11 mouse cellular contexts compared by ENCODE assay signal in the genomic region with DNA sequence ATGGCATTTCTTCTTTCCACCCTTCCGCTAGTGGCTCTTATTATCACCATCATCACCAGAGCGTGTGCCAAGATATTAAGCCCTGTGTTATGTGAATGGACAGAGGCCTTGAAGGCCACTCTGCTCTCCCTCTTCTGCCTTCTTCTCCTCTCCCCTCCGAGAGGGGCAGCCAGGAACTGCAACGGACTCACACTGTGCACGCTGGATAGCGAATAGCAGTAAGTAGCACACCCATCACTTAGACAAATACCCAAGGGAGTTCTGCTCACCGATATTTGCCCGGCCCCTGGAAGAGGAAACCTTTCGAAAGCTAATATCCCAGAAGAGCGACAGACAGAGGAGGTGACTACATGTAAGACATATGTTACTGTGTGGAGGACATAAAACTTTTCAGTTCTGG. TPM values are rescaled to one million over a fixed set of nuclear protein-coding genes. Genes with fewer than 3 reads are reported as not detected.
DNase-seq lines count a peak whose midpoint lies in the region; ATAC-seq and TF ChIP-seq lines count a peak whose summit lies in the region.
"Had no signal": no experiment of that assay in that cellular context is flagged by ENCODE, and none has a peak within 500 bp of the region (broad histone marks: within the 10 kb centered on the region; RNA-seq: fewer than 3 reads in every experiment).

No protein-coding gene starts in this region.

- DNase-seq in layer of hippocampus, adult 2 months (ENCODE audit: low spot score in 2 of 2) = no peak
- DNase-seq in layer of hippocampus, adult 9-10 months (ENCODE audit: low spot score) = no peak
- peak; percentile 47 for DNase-seq in embryonic facial prominence, embryonic 10.5 days (ENCODE audit: low spot score)
- DNase-seq in gastrocnemius, postnatal 10 days = no peak
- no peak for DNase-seq in kidney, postnatal 36 days
- DNase-seq: gastrocnemius, adult 2 months; heart, postnatal 14 days had no signal

- no peak overlapping the region; the same call in 1 of the 2 replicates for H3K4me3 ChIP-seq in layer of hippocampus, adult 2 months
- H3K4me3 ChIP-seq in embryonic facial prominence, embryonic 10.5 days = peak overlapping the region; percentile 70
- peak overlapping the region; percentile 64 for H3K4me3 ChIP-seq in intestine, postnatal 0 days (ENCODE audit: low read depth, low read length)
- H3K4me3 ChIP-seq in neural tube, embryonic 15.5 days (replicated peaks) = peak overlapping the region; percentile 45; the same call in 1 of the 2 replicates
- H3K4me3 ChIP-seq: megakaryocyte, embryonic 14.5 days had no signal

- TF ChIP-seq CTCF in layer of hippocampus, adult 2 months (conservative IDR thresholded peaks at IDR 0.05) = no peak
- no peak for TF ChIP-seq CTCF in intestine, postnatal 0 days (IDR thresholded peaks at IDR 0.05; ENCODE audit: low read depth)

- peaks cover 57% of the 10 kb centered on the region for H3K4me1 ChIP-seq in embryonic facial prominence, embryonic 10.5 days
- no peaks in the 10 kb centered on the region for H3K4me1 ChIP-seq in intestine, postnatal 0 days (replicated peaks; ENCODE audit: control insufficient read depth, insufficient read depth, low read length)
- H3K4me1 ChIP-seq in neural tube, embryonic 15.5 days = peaks cover 28% of the 10 kb centered on the region

- H3K27ac ChIP-seq in layer of hippocampus, adult 2 months = peak overlapping the region; percentile 61; the same call in 1 of the 2 replicates
- H3K27ac ChIP-seq in embryonic facial prominence, embryonic 10.5 days (replicated peaks) = no peak overlapping the region
- H3K27ac ChIP-seq in intestine, postnatal 0 days (ENCODE audit: low read depth, low read length) = no peak overlapping the region
- H3K27ac ChIP-seq in neural tube, embryonic 15.5 days (replicated peaks) = no peak overlapping the region
- H3K27ac ChIP-seq: gastrocnemius, adult 2 months had no signal

- ATAC-seq in intestine, postnatal 0 days = no peak
- no peak for ATAC-seq in neural tube, embryonic 15.5 days (ENCODE audit: low FRiP score)
- no peak for ATAC-seq in activated CD4-positive, CD25-positive, alpha-beta regulatory T cell, adult 4 months

- H3K9ac ChIP-seq in intestine, postnatal 0 days (ENCODE audit: low read depth, low read length) = 0 out of 2 replicates have a peak overlapping the region, but pooled peaks have one; percentile 73
- H3K9ac ChIP-seq in neural tube, embryonic 15.5 days (replicated peaks) = no peak overlapping the region

- H3K27me3 ChIP-seq in embryonic facial prominence, embryonic 10.5 days (replicated peaks; ENCODE audit: low read depth, poor library complexity, severe bottlenecking) = peaks cover 94% of the 10 kb centered on the region
- H3K27me3 ChIP-seq in intestine, postnatal 0 days (replicated peaks; ENCODE audit: control insufficient read depth, insufficient read depth, low read length) = peaks cover 68% of the 10 kb centered on the region
- peaks cover 82% of the 10 kb centered on the region for H3K27me3 ChIP-seq in neural tube, embryonic 15.5 days (replicated peaks)

- H3K36me3 ChIP-seq in embryonic facial prominence, embryonic 10.5 days (replicated peaks) = 0 out of 2 replicates have a peak, but pooled peaks cover 5% of the 10 kb centered on the region
- H3K36me3 ChIP-seq in intestine, postnatal 0 days (ENCODE audit: control insufficient read depth, insufficient read depth) = no peaks in the 10 kb centered on the region
- no peaks in the 10 kb centered on the region for H3K36me3 ChIP-seq in neural tube, embryonic 15.5 days

- H3K9me3 ChIP-seq in embryonic facial prominence, embryonic 10.5 days = no peaks in the 10 kb centered on the region
- no peaks in the 10 kb centered on the region for H3K9me3 ChIP-seq in intestine, postnatal 0 days (ENCODE audit: control insufficient read depth)
- H3K9me3 ChIP-seq in neural tube, embryonic 15.5 days (replicated peaks) = no peaks in the 10 kb centered on the region

- H3K4me2 ChIP-seq in intestine, postnatal 0 days (replicated peaks; ENCODE audit: low read depth) = peak overlapping the region; percentile 85
- peak overlapping the region; percentile 57 for H3K4me2 ChIP-seq in neural tube, embryonic 15.5 days

- 4% methylated on average over 10 of the region's 10 CpGs for WGBS in embryonic facial prominence, embryonic 10.5 days
- 11% methylated on average over 10 of the region's 10 CpGs for WGBS in intestine, postnatal 0 days
- WGBS in neural tube, embryonic 15.5 days = 6% methylated on average over 10 of the region's 10 CpGs

RNA-seq across cellular contexts. Expression of a gene that starts 4.9 kb away (rescaled TPM):
- 1 to 10 TPM; 4.7 to 5.5 TPM for total RNA-seq in layer of hippocampus, adult 2 months (2021)
- 10.8 and 12.8 TPM in 2 replicates for polyA plus RNA-seq in embryonic facial prominence, embryonic 10.5 days (2016; fragmentation: Nextera tagmentation; extraction: Ambion mirVana)
- polyA plus RNA-seq in intestine, postnatal 0 days (2015; fragmentation: Nextera tagmentation; extraction: Ambion mirVana) = 9.3 and 10.6 TPM in 2 replicates
- polyA plus RNA-seq in neural tube, embryonic 15.5 days (2015; fragmentation: Nextera tagmentation; extraction: Ambion mirVana) = 4.5 and 6.3 TPM in 2 replicates
- total RNA-seq in gastrocnemius, postnatal 10 days (2021) = not detected
- not detected for polyA plus RNA-seq in activated CD4-positive, CD25-positive, alpha-beta regulatory T cell, adult 4 months (2017; shearing (Covaris generic))
